Mouse (Mus musculus) ovary, postnatal 14 days (tissue): Measurements from ENCODE around the gene Fat3.

Experiments
- DNase-seq: peaks from one replicate; pipeline ENCODE4 v3.0.0; 2022; ENCODE audit warnings: low spot score

The Fat3 gene

DNA sequence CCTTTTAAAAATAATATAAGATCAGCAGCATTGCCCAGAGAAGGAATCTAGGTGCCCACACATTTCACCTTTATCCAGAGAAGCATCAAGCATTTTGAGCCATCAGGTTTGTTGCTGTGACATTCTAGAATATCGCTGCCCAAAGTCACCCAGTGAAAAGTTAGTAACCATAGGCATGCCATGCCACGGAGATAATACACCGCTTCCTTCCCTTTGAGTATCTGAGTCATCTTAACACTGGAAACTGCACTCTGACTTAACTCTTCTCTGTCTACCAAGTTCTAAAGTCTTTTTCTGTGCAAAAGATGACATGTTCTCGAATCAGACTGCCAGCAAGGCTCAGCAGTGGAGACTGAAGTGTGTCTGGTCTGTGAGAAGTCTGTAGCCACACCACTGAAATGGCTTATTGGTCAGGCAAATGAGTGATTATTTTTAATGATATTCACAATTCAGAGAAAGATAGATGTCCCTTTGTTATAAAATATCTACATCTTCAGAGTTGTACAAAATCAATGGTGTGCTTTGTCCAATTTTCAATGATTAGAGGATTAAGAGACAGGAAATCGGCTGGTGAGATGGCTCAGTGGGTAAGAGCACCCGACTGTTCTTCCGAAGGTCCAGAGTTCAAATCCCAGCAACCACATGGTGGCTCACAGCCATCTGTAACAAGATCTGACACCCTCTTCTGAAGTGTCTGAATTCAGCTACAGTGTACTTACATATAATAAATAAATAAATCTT, 560.0 kb downstream of the Fat3 start:
- DNase-seq: no peak

GRCm38 (mm10) chr9:15939594-15939993, 561.5 kb downstream of the Fat3 start:
- no peak for DNase-seq

DNA sequence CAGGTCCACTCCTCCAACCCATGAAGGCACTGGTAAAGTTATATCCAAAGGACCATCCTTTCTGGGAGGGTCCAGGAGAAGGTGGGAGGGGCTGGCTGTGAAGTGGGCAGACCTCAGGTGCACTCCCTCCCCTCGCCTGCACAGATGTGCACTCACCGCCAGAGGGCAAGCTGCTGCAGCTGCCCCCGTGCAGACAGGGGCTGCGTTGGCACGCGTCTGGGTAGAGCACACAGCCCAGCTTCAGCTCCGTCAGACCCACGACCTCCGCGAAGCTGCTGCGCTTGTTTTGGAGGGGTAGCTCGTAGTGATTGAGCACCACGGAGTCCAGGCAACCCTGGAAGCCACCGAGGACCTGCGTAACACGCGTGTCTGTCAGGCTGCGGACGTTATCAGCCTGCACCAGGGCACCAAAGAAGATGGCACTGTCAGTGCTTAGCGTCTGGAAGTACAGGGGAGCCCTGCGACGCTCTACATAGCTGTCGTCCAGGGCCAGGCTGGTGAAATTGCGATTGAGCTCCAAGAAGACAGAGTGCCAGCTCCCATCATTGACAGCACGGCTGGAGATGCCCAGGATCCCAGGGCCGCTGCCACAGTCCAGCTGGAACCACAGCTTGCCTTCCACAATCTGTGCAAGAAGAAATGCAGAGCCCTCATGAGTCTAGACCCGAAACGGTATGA, 563.1 kb downstream of the Fat3 start:
- DNase-seq: no peak

GRCm38 (mm10) chr9:15930928-15931443, 570.1 kb downstream of the Fat3 start:
- DNase-seq: no peak

- no peak for DNase-seq
Measured at GRCm38 (mm10) chr9:15928331-15928730, 572.8 kb downstream of the Fat3 start.

- DNase-seq: no peak
Measured at GRCm38 (mm10) chr9:15927378-15928083, 573.6 kb downstream of the Fat3 start.

DNA sequence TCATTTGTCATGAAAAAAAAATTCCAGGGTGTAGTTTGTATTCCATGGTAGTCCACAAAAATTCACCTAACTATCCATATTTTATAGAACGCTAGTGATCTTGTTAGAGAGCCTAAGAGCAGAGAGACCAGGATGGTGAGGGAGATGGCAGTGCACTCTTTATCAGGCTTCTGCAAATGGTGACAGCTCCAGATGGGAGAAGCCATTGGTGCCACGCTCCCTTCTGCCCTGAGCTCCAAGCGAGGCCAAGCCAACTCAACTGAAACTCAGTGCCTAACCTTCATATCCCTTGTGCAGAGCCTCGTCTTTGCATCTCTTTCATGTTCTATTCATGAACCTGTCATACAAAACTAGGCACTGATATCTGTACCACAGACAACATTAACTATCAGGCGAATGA, 575.8 kb downstream of the Fat3 start:
- no peak for DNase-seq

- no peak for DNase-seq
Measured at GRCm38 (mm10) chr9:15920271-15920670, 580.8 kb downstream of the Fat3 start.

GRCm38 (mm10) chr9:15919373-15920005, 581.6 kb downstream of the Fat3 start:
- DNase-seq: no peak

GRCm38 (mm10) chr9:15916600-15916999, 584.5 kb downstream of the Fat3 start:
- DNase-seq: no peak

DNA sequence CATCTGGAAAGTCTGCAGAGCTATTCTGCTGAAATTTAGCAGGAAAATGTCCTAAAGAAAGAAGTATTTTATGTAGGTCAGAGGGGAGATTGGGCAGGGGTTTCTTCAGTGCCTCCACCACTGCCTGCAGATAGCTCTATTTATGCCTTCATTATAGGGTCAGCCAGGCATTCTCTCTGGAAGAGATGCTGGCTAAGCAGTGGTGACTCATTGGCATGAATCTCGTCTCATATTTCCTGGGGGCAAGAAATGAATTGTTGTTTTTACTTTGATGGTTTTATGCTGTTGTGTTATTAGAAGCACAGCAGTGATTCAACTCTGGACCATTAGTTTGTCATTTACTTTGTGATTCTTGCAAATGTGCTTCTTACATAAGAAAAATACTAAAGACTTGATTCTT, 588.4 kb downstream of the Fat3 start:
- no peak for DNase-seq

- DNase-seq: no peak
Measured at GRCm38 (mm10) chr9:15909397-15910113, 591.5 kb downstream of the Fat3 start.

DNA sequence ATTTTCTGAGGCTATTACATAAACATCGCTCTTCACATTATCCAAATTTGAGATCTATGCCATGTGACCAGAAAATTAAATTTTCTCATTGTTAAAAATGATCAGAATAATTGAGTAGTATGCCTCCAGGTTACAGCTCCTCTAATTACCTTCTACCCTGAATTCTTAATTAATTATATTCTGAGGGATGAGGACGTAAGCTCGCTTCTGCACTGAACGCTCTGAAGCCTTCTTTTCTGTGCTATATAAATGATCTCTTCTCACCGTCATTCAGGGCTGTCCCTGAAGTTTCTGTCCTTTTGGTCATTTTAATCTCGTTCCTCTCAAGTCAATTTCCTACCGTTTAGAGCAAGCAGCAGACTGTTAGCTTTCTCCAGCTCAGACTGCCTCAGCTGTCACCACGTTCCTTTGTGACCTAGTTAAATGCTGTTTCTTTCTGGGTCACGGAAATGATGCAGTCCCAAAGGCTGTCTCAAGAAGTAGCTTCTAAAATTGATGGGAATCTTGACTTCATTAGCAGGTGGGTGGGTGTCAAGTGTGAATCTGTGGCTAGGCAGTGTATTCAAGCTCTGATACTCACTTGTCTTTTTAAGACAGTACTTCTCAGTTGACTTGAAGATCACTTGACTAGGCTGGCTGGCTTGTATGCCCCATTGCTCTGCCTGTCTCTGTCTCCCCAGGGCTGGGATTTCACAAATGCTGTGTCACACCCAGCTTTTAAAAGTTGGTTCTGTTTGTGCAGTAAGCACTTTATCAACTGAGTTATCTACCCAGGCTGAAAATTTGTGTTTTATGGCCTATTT, 596.9 kb downstream of the Fat3 start:
- DNase-seq: no peak

DNA sequence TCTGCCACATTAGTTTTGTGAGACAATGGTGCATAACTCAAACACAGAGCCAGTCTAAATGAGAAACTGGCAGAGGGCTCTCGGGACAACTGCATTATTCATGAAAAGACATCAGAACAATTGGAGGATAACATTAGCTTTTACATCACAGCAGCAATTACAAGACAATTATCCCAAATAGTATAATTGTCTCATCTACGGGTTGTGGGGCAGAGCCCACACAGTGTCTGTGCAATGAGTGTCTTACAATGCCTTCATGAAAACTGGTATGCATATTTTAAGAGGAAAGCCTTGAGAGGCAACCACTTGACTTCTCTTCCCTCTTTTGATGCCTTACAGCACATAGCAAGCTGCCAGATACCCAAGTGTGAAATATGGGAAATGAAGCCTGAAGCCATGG, 603.0 kb downstream of the Fat3 start:
- DNase-seq: no peak

DNA sequence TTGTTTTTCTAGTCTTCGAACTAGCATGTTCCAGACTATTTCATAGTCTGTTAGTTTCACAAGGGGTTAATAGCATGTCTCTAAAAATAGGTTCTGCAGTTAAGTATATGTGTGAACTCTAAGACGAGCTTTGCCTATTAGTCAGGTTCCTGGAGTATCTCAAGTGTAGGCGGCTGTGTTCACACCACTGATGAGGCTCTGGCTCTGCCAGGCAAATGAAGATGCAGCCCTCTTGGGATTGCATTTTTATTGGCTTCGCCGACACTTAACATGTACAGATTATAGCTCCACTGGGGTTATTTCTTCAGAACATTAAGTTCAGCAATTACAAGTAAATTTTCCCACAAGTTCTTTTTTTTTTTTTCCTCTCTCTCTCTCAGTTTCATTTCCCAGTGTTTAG, 614.3 kb downstream of the Fat3 start:
- DNase-seq: no peak

DNA sequence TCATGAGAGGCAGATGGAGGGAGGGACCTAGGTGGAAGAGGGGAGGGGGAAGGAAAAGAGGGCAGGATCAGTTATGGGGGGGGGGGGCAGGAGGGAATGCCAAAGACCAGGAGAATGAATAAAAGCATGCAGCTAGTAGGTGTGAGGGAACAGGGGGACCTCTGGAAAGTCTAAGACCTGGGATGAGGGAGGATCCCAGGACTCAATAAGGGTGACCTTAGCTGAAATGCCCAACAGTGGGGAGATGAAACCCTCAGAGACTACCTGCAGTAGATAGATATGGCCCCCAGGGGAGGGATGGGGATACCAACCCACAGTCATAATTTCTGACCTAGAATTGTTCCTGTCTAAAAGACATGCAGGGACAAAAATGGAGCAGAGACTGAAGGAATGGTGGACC, 620.3 kb downstream of the Fat3 start:
- no peak for DNase-seq

DNA sequence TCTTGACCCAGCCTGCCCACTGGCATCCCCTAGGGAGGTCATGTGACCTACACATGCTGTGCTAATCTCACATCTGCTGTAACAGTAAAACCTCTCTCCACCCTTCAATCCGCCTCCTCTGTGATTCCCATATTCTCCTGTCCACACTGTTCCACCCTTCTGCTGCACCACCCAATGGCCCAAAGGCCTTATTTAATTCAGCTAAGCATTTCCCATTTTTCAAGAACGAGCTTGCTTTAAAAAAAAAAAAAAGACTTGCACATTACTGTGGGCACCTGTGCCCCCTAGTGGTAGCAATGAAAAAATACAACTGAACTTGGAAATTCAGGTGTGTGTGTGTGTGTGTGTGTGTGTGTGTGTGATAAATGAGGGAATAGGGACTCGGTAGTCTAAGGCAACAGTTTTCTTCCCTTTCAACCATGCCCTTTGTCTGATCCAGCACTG, 620.9 kb downstream of the Fat3 start:
- DNase-seq: no peak

GRCm38 (mm10) chr9:15874506-15875160, 626.5 kb downstream of the Fat3 start, which contains the start of gene Mtnr1b:
Gene Mtnr1b (minus strand): TSS chr9:15874556.
- DNase-seq: no peak

DNA sequence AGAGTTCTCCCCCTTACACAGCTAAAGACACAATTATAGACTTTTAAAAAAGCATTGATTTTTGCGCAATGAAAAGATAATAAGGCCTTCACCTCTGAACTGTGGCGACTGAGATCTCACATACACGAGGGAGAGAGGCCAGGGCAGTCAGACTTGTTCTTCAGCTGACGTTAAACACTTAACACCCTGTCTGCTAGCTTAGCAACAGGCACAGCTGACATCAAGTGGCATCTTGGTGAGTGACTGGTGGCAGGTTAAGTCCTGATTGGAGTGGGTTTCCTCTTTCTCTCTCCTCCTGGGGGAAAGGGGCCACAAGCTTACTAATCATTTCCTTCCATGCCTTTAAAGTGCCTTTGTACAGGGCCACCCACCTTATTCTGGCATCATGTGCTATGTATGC, 631.1 kb downstream of the Fat3 start:
- DNase-seq: no peak

GRCm38 (mm10) chr9:15869456-15869855, 631.6 kb downstream of the Fat3 start:
- no peak for DNase-seq
